Mouse (Mus musculus) embryo, embryonic 9.5 days (tissue): ENCODE results near the gene Dmrta2.

Source experiments
- DNase-seq: peaks from one replicate; pipeline ENCODE4 v3.0.0-alpha.2; 2017; ENCODE audit errors: extremely low spot score

Gene Dmrta2

DNA sequence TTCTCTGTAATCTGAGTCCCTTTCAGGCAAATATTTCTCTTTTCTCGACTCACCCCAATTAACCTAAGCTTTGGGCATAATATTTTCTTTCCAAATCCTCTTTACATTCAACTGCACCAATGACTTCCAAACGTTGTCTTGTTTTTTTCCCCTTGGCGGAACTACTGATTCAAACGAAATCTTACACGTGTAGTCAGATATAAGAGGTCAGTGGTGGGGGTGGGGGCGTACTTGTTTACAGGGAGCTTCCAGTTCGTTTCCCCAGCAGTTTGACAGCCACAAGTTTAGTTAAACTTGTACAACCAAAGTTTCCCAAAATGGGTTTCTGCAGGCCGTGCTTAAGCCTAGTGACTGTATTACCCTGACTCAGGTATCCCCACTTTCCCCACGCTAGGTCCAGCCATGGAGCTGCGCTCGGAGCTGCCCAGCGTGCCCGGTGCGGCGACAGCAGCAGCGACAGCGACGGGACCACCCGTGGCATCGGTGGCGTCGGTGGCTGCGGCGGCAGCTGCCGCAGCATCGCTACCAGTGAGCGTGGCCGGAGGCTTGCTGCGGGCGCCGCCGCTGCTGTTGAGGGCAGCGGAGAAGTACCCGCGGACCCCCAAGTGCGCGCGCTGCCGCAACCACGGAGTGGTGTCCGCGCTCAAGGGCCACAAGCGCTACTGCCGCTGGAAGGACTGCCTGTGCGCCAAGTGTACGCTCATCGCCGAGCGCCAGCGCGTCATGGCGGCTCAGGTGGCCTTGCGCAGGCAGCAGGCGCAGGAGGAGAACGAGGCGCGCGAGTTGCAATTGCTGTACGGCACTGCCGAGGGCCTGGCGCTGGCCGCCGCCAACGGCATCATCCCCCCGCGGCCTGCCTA, 1.8 kb downstream of the Dmrta2 start:
- DNase-seq = peak; percentile 61

DNA sequence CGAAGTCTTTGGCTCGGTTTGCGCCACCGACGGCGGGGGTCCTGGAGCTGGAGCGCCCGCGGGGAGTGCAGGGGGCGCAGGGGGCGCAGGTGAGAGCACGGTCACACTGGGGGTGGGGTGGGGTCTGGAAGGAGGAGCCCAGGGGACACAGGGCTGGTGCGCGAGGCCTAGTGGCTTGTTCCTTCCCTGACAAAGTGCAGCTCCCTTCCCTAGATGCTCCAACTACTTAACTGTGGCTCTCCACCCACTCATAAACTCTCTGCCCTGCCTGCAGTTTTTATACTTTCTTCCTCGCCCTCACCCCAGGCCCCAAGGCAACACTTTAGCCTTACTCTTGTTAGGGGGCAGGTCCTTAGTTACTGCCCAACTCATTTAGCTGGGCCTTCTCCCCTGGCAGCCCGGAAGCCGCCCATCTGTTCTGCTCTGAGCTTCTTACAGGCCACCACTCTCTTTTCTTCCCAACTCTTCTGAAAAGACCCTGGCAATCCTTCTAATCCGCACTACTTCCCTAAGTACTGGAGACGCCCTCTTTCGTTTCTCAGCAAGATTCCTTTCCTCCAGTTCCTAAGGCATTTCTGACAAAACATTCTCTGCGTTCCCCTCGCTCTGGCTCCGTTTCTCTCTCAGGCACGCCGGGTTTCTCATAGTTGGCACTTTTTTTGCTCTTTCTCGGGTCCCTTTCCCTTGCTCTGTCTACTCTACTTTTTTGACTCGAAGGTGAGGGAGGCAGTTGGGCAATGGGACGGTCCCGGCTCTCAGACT, 2.6 kb downstream of the Dmrta2 start:
- no peak for DNase-seq

DNA sequence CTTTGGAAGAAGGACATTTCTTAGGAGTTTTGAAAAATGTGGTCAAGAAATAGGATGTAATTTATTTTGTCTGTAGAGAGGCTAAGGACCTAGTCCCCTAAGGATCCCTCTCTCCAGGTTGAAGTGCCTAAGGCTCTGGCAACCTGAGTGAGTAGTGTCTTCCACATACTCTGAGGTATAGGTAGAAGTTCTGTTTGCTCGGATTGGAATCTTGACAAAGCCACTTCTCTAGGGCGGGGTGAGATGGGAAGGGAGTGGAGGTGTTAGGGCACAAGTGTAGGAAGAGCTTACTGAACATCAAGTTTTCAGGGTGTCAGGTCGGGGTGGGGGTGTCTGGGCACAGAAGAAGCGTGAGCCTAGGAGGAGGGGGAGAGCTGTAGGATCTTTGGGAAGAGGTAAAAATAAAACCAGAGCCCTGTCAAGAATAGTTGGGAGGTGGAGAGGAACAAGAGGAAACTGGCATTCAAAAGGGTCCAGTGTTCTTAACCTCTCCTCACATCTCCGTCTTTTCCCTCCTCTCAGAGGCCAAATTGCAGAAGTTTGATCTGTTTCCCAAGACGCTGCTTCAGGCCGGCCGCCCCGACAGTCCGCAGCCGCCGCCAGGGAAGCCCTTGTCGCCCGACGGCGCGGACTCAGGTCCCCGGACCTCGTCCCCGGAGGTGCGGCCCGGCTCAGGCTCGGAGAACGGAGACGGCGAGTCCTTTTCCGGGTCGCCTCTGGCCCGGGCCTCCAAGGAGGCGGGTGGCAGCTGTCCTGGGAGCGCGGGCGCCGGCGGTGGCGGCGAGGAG, 3.4 kb downstream of the Dmrta2 start:
- DNase-seq = peak; percentile 40

DNA sequence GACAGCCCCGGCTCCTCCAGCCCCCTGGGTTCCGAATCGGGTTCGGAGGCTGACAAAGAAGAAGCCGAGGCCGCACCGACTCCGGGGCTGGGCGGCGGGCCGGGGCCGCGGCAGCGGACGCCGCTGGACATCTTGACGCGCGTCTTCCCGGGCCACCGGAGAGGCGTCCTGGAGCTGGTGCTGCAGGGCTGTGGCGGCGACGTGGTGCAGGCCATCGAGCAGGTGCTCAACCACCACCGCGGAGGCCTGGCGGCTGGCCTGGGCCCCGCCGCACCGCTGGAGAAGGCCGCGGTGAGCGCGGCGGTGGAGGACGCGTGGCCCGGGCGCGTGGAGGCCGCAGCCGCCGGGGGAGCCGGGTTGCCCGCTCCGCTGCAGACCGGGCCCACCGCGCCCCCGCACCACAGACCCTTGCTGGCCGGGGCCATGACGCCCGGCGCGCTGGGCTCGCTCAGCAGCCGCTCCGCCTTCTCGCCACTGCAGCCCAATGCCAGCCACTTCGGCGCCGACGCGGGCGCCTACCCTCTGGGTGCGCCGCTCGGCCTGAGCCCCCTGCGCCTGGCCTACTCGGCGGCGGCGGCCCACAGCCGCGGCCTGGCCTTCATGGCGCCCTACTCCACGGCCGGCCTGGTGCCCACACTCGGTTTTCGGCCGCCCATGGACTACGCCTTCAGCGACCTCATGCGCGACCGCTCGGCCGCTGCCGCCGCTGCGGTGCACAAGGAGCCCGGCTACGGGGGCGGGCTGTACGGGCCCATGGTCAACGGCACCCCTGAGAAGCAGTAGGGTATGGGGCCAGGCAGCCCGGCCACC, 4.2 kb downstream of the Dmrta2 start:
- DNase-seq = peak; percentile 48

DNA sequence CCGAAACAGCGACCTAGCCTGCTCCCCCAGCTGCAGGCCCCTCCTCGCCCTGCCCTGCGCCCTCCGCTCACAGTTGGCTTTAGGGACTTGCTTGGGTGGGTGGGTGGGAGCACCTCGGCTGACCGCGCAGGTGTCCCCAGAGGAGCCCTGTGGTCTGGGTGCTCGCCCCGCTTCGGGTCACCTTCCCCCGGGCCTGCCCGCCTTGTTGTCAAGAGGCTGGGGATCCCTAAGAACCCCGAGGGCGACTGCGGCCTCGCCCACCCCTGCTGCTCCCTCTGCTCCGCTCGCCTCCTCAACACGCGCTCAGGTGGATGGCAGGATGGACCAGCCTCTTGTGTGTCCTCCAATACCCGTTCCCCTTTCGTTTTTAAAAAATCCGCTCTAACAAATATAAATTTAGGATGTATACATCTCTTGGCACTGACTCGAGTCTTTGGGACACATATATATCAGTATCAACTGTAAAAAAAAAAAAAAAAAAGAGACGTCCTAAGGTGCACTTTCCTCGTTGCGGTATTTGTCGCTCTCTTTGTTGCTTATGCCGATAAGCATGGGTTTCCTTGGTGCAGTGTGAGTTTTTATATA, 4.9 kb downstream of the Dmrta2 start:
- DNase-seq = peak; percentile 37

DNA sequence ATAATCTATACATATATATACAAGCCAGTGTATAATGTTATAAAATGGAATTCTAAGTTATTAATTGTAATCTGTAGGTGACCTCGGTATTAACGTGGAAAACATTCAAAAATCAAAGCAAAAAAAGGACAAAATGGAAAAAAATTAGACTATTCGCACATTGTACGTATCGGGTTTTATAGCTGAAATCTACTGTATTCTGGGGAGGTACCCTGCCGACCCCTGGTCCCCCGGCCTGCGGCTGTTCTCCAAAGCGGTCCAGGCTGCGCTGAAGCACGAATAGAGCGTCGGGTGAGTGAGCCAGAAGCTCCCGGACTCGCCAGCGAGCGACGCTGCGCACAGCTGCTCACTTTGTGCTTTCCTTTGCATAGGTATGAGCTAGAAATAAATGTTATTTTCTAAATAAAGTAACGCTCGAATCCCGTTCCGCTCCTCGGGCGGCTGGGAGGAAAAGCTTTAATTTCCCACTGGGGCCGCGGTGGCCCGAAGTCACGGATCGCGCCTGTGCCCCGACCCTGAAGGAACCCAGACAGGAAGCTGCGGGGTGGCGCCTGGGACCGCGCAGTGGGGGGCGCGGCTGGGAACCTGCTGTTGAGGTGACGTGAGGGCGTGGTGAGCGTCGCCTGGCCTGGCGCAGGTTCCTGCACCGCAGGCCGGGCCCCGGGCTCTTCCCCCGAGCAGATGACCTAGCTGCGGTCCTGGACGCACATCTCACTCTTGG, 5.6 kb downstream of the Dmrta2 start:
- no peak for DNase-seq

DNA sequence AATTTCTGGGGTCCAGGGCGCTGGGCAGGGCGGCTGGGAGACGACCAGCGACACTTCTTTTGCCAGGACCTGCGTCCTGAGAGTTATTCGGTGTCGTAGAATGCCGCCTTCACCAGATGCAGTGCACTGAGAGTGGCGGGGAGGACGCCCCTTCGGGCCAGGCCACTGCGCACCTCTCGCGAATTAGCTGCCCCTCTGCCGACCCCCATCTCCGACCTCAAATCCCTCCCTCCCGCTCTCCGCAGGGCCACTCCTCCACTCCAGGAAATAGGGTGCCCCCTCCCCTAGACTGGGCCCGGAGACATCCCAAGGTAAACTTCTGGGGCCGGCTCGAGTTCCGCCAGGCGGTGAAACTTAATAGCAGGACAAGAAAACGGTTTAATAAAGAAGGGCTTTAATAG, 6.2 kb downstream of the Dmrta2 start:
- DNase-seq = peak; percentile 46

DNA sequence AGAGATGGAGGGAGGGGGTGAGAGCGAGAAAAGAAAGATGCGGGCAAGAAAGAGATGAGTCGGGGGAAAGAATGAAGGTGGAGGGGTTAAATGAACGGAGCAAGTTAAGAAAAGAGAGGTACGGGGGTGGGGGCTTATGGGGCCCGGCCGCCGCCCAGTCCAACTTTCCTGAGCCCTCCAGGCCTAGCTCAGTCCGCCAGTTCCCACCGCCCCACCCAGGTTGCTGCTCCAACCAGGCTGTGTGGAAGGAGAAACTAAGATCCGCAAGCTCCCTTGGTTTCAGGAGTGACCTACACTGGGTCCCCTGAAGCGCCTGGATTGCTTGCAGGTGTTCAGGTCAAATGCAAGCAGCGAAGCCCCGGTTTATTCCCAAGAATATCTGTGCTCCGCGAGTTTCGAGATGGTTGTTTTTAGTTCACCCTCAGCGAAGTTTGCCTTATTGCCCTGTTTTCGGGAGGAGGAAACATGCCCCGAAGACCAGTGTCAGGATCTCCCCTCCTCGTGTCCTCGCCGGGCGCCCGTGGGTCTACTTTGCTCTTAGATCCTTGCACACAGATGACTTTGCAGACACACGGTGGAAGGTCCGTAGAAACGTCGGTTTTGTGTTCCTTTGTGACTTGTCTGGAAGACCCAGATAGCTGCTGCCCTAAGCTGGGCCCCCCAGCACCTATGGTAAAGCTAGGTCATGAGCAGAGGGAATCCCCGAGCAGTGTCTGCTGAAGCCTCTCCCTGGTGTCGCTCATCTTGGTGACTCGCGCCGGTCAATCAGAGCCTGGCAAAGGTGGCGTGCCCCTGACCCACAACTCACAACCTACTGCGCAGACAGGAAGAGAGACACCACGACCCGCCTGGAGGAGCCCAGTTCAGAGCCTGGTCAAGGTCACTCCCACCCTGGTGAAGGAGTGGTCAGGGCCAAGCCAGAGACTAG, 6.9 kb downstream of the Dmrta2 start:
- peak; percentile 30 for DNase-seq

DNA sequence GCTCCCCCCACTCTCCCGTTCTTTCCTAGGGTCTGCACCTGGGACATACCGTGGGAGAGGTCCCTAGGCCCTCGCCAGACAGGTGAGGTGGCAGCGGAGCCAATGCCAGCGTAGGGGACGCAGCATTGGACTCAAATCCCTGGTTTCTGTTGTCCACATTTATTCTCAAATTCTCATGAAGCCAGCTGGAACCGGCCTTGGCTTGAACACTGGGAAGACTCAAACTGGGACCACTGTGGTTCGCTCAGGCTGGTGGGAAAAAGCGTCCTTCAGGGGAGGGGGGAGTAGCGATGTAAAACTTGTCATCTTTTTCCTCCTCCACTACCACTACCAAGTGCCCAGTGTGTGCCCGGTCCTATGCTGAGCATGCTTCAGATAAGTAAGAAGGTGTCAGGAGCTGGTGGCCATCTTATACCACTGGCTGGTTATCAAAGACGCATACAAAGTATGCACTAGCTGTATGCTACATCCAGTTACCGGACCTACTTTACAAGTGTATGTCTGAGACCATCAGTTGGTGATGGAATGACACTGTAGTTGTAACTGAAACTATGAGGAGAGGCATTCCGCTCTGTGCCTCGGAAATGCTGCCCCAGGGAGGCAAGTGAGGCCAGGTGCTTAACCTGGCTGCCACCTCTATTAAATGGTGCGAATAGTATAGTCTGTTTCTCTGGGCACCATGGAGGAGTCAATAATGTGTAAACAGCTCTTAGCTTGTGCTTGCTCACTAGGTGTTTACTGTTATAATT, 7.7 kb downstream of the Dmrta2 start:
- DNase-seq = no peak

DNA sequence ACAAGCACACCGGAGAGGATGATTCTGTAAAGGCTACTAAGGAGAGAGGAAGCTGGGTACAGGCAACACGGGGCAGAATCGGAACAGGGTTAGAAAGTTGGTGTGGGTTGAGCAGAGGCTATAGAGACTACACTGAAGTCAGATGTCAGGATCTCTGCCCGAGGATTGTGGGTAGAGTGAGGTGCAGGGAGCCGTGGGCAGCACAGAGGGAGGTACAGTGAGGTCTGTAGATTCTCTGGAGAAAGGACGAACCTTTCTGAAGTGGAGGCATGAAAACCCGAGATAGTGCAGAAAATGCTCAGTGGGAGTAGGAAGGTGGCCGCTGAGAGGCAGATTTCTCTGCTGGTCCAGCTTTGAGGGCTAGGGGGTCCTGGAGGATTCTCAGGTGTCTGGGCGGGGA, 8.4 kb downstream of the Dmrta2 start:
- DNase-seq = peak; percentile 20

DNA sequence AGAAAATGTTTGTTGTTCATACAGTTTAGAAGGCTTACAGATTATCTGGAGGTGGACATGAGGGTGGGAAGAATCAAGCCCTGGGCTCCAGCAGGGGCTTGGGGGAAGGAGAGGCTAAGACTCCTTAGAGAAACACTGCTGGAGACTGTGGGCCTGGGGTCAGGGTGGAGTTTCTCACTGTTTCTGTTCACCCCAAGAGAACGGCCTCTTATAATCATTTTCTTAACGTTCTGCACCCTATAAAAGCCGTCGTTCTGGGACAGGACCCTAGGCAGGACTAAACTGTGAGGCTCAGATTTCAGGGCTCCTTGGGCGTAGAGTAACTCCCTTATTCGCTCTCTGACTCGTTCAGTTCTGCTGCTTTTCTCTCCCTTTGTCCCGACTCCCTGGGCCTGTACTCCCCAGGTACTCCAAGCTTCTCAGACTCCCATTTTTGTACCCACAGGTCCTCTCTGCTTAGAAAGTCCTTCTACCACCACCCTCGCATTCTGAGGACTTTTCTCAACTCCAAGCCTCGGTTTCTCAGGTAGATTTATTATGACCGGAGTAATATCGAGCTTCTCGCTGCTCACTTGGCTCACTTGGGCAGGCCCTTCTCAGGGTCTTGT, 9.0 kb downstream of the Dmrta2 start:
- DNase-seq = peak; percentile 30

DNA sequence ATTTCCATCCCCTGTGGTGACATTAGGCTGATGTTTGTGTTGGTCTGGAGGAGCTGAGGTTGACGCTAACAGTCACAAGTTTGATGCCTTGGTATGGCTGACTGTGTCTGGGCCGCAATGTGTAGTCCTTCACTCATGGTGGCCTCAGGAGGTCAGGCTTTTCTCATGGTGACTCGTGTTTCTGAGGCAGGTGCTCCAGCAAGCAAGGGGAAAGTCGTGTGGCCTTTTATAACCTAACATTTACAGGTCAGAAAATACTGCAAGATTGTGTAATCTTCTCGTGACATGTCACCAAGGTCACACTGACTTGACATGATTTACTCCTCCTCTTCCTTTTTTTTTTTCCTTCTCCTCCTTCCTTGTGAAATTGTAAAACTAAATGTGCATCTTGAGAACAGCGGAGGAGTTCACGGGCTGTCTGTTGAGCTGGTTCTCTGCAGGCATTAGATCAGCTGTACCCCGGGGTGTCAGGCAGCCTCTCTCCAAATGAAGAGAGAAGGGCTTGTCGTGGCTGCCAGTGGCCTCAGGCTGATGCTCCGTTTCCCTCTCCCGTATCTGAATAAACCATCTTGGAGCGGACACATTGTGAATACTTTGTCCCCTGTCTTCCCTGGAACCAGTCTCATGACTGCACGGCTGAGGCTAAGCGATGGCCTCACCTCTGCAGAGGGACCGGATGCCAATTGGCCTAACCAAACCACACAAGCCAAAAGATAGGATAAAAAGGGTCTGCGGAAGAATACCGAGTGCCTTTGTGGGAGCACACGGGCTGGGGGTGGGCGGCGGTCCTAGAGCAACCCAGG, 9.9 kb downstream of the Dmrta2 start:
- DNase-seq = peak; percentile 32

DNA sequence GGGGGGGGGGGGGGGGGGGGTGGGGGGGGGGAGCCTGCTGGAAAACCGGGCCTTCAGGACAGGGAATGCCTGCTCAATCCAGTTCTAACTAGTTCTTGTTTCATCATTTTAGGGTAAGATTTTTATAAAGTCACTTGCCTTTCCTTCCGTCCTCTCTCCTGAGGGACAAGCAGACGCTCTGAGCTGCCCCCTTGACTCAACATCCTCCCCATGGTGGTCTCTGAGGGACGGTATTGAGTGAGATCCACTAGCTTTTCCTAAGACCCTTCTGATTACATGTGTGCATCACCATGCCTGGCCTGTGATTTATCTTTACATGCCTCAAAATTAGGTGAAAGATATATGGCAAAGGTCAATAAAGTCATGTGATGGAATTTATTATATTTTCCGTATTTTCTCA, 10.6 kb downstream of the Dmrta2 start:
- DNase-seq = no peak

DNA sequence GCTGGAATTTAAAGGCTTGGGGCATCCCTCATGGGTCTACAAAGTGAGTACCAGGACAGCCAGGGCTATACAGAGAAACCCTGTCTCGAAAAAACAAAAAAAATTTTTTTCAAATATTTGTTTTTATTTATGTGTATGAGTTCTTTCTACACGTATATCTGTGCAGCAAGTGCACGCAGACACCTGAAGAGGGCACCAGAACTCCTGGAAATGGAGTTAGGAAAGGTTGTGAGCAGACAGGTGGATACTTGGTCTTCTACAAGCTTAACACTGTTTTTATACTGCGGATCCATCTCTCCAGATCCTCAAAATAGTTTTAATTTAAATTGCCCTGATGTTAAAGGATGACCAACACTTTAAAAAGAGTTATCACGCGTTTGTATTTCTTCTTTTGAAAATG, 11.4 kb downstream of the Dmrta2 start:
- no peak for DNase-seq

DNA sequence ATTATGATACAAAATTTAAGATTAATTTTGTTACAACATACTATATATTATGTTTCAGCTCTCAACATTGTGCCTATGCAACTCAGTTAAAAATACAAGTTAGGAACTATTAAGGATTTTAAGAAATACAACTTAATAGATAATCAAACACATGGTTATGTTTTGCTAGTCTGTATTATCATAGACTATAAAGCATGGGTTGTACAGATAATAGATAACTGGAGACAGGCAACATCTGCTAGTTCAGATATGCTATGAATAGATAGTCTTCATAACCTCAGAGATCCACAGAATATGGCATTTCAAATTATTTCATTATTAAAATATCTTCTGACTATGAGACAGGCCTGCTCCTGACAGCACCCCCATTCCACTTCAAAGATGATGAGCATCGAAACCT, 28.2 kb downstream of the Dmrta2 start:
- no peak for DNase-seq

DNA sequence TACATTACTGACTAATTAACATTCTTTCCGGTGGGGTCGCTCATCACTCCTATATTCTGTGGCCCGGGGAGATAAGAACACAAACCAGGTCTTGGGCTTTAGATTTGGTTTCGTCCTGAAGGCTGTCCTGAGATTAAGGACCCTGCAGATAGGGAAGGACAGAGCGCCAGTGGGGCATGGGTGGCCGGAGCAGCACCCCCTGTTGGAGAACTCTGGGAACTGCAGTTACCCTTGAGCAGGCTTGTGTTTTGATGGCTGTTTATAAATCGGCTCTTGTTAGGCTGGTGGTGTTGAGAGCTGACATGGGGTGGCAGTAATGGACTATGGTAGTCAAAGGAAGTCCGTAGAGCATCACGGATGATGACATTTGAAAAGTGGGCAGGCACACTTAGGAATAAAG, 41.3 kb downstream of the Dmrta2 start:
- DNase-seq = no peak

DNA sequence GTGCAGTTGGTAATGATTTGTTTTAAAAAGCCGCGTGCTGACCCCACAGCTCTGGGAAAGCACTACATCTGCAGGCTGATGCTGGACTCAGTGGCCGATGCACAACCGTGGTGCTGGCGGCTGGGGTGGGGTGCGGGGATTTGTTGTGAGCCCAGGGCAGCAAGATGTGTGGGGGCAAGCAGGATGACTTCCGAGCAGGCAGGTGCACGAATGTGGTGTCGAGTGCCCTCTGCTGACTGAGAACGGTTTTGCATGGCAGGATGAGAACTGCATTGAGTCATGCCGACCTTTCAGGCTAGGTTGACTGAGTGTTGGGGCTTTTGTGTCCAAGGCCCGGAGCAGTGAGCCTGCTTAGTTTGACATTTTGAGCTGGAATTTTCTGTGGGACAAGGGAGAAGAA, 42.4 kb downstream of the Dmrta2 start:
- peak; percentile 81 for DNase-seq
